Mouse (Mus musculus) brain, embryonic 14.5 days (tissue): ENCODE results near the gene Sdccag8.

ENCODE experiments used
- CTCF ChIP-seq: fragments of 200-500 bp; IDR thresholded peaks from 2 replicates; pipeline ENCODE4 v1.5.1; 2012; ENCODE audit warnings: inconsistent platforms, mild to moderate bottlenecking, moderate library complexity, borderline replicate concordance; ENCODE audit not compliant: insufficient read depth, insufficient read length; ENCODE audit errors: extremely low read depth
- POLR2A ChIP-seq: fragments of 200-500 bp; IDR thresholded peaks from 2 replicates; pipeline ENCODE4 v1.6.1; 2012; ENCODE audit warnings: mild to moderate bottlenecking, inconsistent platforms, borderline replicate concordance; ENCODE audit not compliant: poor library complexity, insufficient read depth, insufficient read length, severe bottlenecking; ENCODE audit errors: extremely low read depth

DNA sequence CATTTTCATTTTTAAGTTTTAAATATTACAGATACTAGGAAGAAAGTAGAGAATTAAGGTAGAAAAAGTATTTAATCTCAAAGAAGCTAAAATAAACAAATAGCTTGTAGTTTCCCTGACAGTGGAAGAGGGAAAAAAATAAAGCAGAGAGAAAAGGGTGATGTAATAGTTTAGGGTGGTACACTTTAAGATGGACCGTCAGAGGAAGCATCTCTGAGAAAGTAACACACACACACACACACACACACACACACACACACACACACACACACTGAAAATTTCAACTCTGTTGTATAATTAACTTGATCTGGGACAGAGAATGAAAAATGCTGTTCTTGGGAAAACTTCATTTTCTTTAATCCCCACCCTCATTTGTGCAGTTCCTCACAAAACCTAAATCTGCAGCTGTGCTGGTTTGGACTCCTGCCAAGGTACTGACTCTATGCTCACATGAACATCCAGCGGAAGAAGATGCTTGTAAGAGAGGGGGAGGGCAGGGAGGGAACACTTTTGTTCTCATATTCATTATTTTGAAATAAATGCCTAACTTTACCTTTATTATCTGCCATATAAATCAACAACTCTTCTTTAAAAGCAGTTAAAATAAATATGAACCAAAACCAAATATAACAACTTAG lies 13.6 kb upstream of the Sdccag8 start:
- TF ChIP-seq CTCF (no peak), POLR2A (no peak)
